Mouse (Mus musculus) liver, postnatal 0 days (tissue): ENCODE data around the gene Gm20388. TPM values are rescaled to one million over a fixed set of nuclear protein-coding genes. Genes with fewer than 3 reads are reported as not detected.

ENCODE experiments used
- ATAC-seq: fragments of 200-750 bp; cut with Nextera tagmentation; 2 replicates; pipeline ENCODE4 v1.8.0; 2017; ENCODE audit warnings: mild to moderate bottlenecking, moderate library complexity
- DNase-seq: peaks from one replicate; pipeline ENCODE4 v3.0.0-alpha.2; 2016
- H3K27ac ChIP-seq: fragments of 300-500 bp; sonication (generic); 2 replicates; pipeline ENCODE4 v1.5.1; 2014; ENCODE audit warnings: antibody characterized with exemption, moderate library complexity, mild to moderate bottlenecking, low read depth
- H3K27me3 ChIP-seq: fragments of 300-500 bp; sonication (generic); 2 replicates; pipeline ENCODE4 v1.6.1; 2014; ENCODE audit warnings: low read length, control low read depth, mixed read lengths; ENCODE audit not compliant: insufficient read depth
- H3K36me3 ChIP-seq: fragments of 300-500 bp; sonication (generic); replicated peaks from 2 replicates; pipeline ENCODE4 v1.6.1; 2014; ENCODE audit warnings: mild to moderate bottlenecking, control low read depth, low read length, moderate library complexity, mixed read lengths; ENCODE audit not compliant: insufficient read depth
- H3K4me1 ChIP-seq: fragments of 300-500 bp; sonication (generic); 2 replicates; pipeline ENCODE4 v1.6.1; 2014; ENCODE audit warnings: antibody characterized with exemption, mild to moderate bottlenecking, control low read depth; ENCODE audit not compliant: insufficient read depth
- H3K4me2 ChIP-seq: fragments of 300-500 bp; sonication (generic); 2 replicates; pipeline ENCODE4 v1.6.1; 2014; ENCODE audit warnings: low read depth, mild to moderate bottlenecking, low read length, moderate library complexity, mixed read lengths
- H3K4me3 ChIP-seq: fragments of 300-500 bp; sonication (generic); 2 replicates; pipeline ENCODE4 v1.5.1; 2014; ENCODE audit warnings: low read depth, low read length
- H3K9ac ChIP-seq: fragments of 300-500 bp; sonication (generic); replicated peaks from 2 replicates; pipeline ENCODE4 v1.6.1; 2014; ENCODE audit warnings: mild to moderate bottlenecking, moderate library complexity
- H3K9me3 ChIP-seq: fragments of 300-500 bp; sonication (generic); 2 replicates; pipeline ENCODE4 v1.6.1; 2016; ENCODE audit warnings: mild to moderate bottlenecking, control low read depth, low read length, mixed read lengths
- CTCF ChIP-seq: sonication (generic); IDR thresholded peaks from 2 replicates; pipeline ENCODE4 v1.5.1; 2016; ENCODE audit warnings: antibody characterized with exemption, low read depth
- EP300 ChIP-seq: IDR thresholded peaks from 2 replicates; pipeline ENCODE4 v1.6.1; 2016; ENCODE audit warnings: antibody characterized with exemption, low read depth, mild to moderate bottlenecking
- WGBS: fragments of 180-500 bp; shearing (Covaris S2); extraction: QIAGEN DNeasy Blood & Tissue Kit; methylation state at CpG from one replicate; pipeline ENCODE4 v1.1.7; 2014; ENCODE audit not compliant: insufficient replicate concordance; 5-methylcytosine and 5-hydroxymethylcytosine counted together
- polyA plus RNA-seq: library from polyadenylated mRNA; unstranded; fragments of >200 nt; fragmentation: Nextera tagmentation; extraction: Ambion mirVana; gene quantifications from 2 replicates; pipeline ENCODE4 v1.2.1, GENCODE M21; 2015

Gm20388 gene
- polyA plus RNA-seq, 1 experiment from 2014 or later: not detected

DNA sequence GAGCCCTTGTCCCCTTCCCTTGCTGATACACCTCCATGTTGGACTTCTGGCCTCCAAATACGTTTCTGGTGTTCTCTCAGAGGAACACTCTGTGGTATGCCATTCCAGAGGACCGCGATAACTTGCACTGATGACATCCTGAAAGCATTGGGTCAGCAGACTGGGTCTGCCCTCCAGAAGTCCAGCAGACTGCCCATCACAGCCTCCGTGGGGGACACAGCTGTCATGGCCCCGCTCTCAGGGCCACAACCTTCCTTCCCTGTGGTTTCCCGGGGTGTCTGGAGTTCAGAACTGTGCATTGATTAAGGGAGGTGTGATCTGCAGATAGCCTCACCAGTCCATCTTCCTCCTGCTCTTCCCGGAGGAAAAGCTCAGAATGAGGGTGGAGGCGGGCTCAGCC lies 2551.9 kb downstream of the Gm20388 start:
- no peaks in the 10 kb centered on the region for H3K9me3 ChIP-seq
- no peak overlapping the region for H3K4me2 ChIP-seq
- H3K27ac ChIP-seq: no peak overlapping the region
- H3K36me3 ChIP-seq: peaks cover 12% of the 10 kb centered on the region
- ATAC-seq (no peak), DNase-seq (no peak)
- H3K4me3 ChIP-seq: no peak overlapping the region
- WGBS: 66% methylated on average over 8 of the region's 8 CpGs
- peaks cover 23% of the 10 kb centered on the region for H3K27me3 ChIP-seq
- no peak for TF ChIP-seq CTCF
- TF ChIP-seq EP300: no peak
- H3K9ac ChIP-seq: no peak overlapping the region; the same call in 1 of the 2 replicates
- peaks cover 52% of the 10 kb centered on the region for H3K4me1 ChIP-seq

DNA sequence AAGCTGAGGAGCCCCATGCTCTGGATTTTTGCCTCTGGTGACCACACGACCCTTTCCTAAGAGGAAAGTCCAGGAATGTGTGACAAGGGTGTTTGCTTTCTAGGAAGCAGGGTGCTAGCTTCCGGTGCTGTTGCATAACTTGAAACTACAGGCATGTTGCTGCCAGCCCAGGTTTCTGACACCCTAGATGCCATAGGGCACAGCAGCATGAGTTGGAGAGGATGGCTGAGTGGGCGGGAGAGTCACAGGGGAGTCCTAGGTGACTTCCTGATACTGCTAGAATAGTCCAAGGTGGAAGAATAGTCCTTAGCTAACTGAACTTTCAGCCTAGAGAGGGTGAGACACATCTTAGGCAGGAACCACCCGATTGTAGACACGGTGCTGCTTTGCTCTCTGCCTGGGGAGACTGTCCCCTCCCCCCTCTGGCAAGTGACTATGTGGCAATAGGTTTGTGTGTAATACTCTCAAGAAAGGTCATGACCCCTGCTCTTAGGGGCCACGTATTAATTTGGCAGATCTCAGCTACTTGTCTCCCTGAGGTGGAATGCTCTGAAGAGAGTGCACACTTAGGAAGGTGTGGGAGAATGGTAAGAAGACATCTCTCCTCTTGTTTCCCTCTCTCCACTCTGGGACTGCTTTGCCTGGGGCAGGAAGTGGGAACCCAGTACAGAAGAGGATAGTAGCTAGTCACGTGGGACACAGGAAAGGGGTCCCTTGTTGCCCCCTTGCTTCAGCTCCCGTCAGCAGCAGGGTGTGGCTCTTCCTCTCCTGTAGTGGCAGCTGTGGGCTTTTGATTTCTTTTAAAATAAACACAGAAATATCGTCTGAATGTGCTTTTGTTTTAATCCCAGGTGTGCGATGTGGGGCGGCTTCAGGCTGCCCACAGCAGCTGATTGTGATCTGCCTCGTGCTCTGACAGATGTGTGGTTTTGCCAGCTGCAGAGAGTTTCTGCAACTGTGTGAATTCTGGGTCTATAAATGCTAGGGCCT lies 2553.3 kb downstream of the Gm20388 start:
- Histone ChIP-seq H3K4me1 (peaks cover 52% of the 10 kb centered on the region), H3K9ac (no peak overlapping the region), H3K27me3 (peaks cover 20% of the 10 kb centered on the region), H3K4me3 (no peak overlapping the region), H3K4me2 (peak overlapping the region; percentile 13), H3K9me3 (no peaks in the 10 kb centered on the region), H3K36me3 (peaks cover 24% of the 10 kb centered on the region), H3K27ac (peak overlapping the region; percentile 64)
- DNase-seq (peak; percentile 56), ATAC-seq (peak; percentile 49)
- WGBS: 26% methylated on average over 12 of the region's 12 CpGs
- TF ChIP-seq EP300 (peak; percentile 23; the same call in 1 of the 2 replicates), CTCF (no peak)

DNA sequence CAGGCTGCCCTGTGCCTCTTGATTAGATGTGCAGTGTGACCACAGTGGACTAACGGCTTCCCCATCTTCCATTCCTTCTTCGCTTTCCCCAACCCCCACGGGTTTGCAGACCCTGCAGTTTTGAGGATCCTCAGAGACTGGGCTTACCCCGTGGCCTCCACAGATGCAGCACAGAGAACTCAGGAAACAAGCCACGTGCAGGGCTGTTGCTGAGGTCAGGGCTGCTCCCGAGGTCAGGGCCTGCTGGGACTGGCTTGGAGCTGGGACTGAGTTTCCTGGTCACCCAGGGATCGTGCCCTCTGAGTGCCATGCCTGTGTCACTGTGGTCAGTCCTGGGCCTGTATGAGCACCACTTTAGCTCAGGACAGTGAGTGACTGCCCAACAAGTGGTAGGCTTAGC lies 2554.3 kb downstream of the Gm20388 start:
- H3K36me3 ChIP-seq: peaks cover 30% of the 10 kb centered on the region
- WGBS: 30% methylated on average over 7 of the region's 7 CpGs
- H3K9ac ChIP-seq: no peak overlapping the region
- H3K4me1 ChIP-seq: peaks cover 54% of the 10 kb centered on the region
- DNase-seq (no peak), ATAC-seq (no peak)
- H3K4me3 ChIP-seq: no peak overlapping the region
- TF ChIP-seq EP300 (no peak), CTCF (no peak)
- no peak overlapping the region for H3K4me2 ChIP-seq
- peaks cover 14% of the 10 kb centered on the region for H3K27me3 ChIP-seq
- H3K9me3 ChIP-seq: no peaks in the 10 kb centered on the region
- H3K27ac ChIP-seq: no peak overlapping the region

DNA sequence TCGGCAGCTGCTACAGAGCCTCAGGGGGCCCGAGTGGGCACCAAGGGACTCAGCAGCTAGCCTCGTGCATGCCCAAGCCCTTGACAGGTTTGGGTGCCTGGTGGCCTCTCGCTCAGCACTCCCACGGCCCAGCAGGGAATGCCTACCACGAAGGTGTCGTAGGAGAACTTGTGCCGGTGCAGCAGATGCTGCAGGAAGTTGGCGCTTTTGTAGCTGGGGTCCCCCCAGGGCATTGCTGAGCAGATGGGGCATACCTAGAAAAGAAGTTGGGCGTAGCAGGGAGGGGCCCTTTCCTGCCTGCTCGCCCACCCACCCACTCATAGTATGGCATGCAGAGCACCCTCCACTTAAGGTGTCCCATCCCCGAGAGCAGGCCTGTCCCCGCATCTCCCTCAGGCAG lies 2557.2 kb downstream of the Gm20388 start:
- no peaks in the 10 kb centered on the region for H3K27me3 ChIP-seq
- 86% methylated on average over 13 of the region's 13 CpGs for WGBS
- H3K36me3 ChIP-seq: peaks cover 32% of the 10 kb centered on the region
- H3K4me1 ChIP-seq: peaks cover 34% of the 10 kb centered on the region
- no peaks in the 10 kb centered on the region for H3K9me3 ChIP-seq
- no peak overlapping the region for H3K9ac ChIP-seq
- H3K27ac ChIP-seq: no peak overlapping the region
- H3K4me2 ChIP-seq: no peak overlapping the region
- no peak for DNase-seq
- no peak for ATAC-seq
- TF ChIP-seq EP300 (no peak), CTCF (no peak)
- no peak overlapping the region for H3K4me3 ChIP-seq

DNA sequence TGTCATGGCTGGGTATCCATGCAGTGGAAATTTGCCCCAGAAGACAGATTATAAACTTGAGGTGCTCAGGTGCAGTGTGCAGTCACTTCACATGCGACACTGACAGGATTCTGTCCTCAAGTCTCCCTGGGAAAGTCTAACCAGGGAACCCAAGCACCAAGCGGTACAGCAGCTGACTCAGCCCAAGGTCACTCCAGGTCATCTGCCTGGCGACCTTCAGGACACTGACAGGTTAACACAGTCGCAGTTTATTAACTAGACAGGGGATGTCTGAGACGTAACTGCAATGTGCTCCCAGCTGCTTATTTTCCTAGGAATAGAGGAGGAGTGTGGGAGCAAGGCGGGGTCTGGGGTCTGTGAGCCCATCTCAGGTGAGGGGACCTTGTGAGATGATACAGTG lies 2558.8 kb downstream of the Gm20388 start:
- H3K4me1 ChIP-seq: peaks cover 23% of the 10 kb centered on the region
- H3K9ac ChIP-seq: no peak overlapping the region
- H3K27ac ChIP-seq: no peak overlapping the region
- no peak overlapping the region for H3K4me3 ChIP-seq
- H3K27me3 ChIP-seq: no peaks in the 10 kb centered on the region
- no peak for TF ChIP-seq EP300
- TF ChIP-seq CTCF: no peak
- no peak for ATAC-seq
- no peaks in the 10 kb centered on the region for H3K9me3 ChIP-seq
- no peak overlapping the region for H3K4me2 ChIP-seq
- no peak for DNase-seq
- peaks cover 35% of the 10 kb centered on the region for H3K36me3 ChIP-seq
- 70% methylated on average over 6 of the region's 6 CpGs for WGBS

DNA sequence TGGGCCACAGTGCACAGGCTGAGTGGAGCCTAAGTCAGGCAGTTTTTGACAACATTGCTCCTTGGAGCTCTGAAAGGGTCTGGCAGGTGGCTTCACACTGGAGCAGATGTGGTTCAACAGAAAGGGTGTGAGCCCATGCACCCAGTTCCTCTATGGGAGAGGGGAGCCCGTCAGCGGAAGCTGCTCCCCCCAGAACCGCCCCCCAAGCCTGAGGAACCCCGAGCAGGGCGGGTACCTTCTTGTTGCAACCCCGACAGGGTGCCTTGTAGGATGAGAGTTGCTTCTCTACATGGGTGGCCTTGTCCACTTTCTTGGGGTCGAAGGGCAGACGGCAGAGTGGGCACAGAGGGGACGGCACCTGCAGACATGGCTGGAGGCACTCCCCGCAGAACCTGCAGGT lies 2559.3 kb downstream of the Gm20388 start:
- ATAC-seq: no peak
- no peak overlapping the region for H3K4me2 ChIP-seq
- DNase-seq: no peak
- WGBS: 70% methylated on average over 10 of the region's 10 CpGs
- no peak overlapping the region for H3K9ac ChIP-seq
- H3K27ac ChIP-seq: no peak overlapping the region
- no peak overlapping the region for H3K4me3 ChIP-seq
- peaks cover 22% of the 10 kb centered on the region for H3K4me1 ChIP-seq
- no peak for TF ChIP-seq EP300
- TF ChIP-seq CTCF: no peak
- H3K36me3 ChIP-seq: peaks cover 35% of the 10 kb centered on the region
- no peaks in the 10 kb centered on the region for H3K9me3 ChIP-seq
- H3K27me3 ChIP-seq: no peaks in the 10 kb centered on the region
